Comparison of ENCODE assay signal across 18 mouse cellular contexts in the genomic region with DNA sequence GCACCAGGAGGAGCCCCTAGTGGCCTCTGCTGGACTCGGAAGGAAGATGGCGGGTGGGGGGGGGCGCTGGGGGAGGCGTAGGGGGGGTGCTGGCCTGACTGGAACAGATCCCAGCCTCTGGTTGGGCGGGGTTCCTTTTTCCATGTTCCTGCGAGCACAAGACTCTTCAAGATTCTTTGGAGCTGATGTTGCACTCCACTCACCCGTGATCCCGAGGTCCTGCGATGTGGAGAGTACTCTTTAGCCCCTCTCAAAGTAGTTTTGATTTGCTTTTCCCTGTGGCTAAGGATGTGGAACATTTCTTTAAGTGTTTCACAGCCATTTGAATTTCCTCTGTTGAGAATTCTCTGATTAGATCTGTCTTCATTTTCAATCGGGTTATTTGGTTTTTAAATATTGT.
"Had no signal": no experiment of that assay in that cellular context is flagged by ENCODE, and none has a peak within 500 bp of the region (broad histone marks: within the 10 kb centered on the region; RNA-seq: fewer than 3 reads in every experiment).

No protein-coding gene starts in this region.

- H3K4me2 ChIP-seq: hindbrain, embryonic 15.5 days; limb, embryonic 13.5 days; liver, embryonic 12.5 days; liver, embryonic 15.5 days; midbrain, embryonic 11.5 days had no signal

- H3K9ac ChIP-seq: hindbrain, embryonic 15.5 days; limb, embryonic 13.5 days; liver, embryonic 12.5 days; liver, embryonic 15.5 days had no signal

- H3K4me3 ChIP-seq: hindbrain, embryonic 15.5 days; layer of hippocampus, adult 2 months; limb, embryonic 10.5 days; limb, embryonic 13.5 days; liver, embryonic 12.5 days; liver, embryonic 15.5 days had no signal

- H3K4me1 ChIP-seq: hindbrain, embryonic 15.5 days; limb, embryonic 10.5 days; limb, embryonic 13.5 days; liver, embryonic 12.5 days; liver, embryonic 15.5 days had no signal

- H3K36me3 ChIP-seq: hindbrain, embryonic 15.5 days; limb, embryonic 10.5 days; limb, embryonic 13.5 days; liver, embryonic 12.5 days; liver, embryonic 15.5 days had no signal

- DNase-seq: kidney, adult 2 months; kidney, postnatal 25 days; liver; midbrain, embryonic 14.5 days; right cerebral cortex, adult 18-20 months; right cerebral cortex, postnatal 14 days; right cerebral cortex, postnatal 4 days; thymus, postnatal 36 days had no signal

- H3K9me3 ChIP-seq: hindbrain, embryonic 15.5 days; limb, embryonic 10.5 days; limb, embryonic 13.5 days; liver, embryonic 12.5 days; liver, embryonic 15.5 days had no signal

- H3K27ac ChIP-seq: hindbrain, embryonic 15.5 days; kidney, postnatal 0 days; layer of hippocampus, adult 2 months; limb, embryonic 10.5 days; limb, embryonic 13.5 days; liver, embryonic 12.5 days; liver, embryonic 15.5 days; macrophage had no signal

- H3K27me3 ChIP-seq: hindbrain, embryonic 15.5 days; limb, embryonic 13.5 days; liver, embryonic 12.5 days; liver, embryonic 15.5 days had no signal

- ATAC-seq: intestine, postnatal 0 days; liver, embryonic 12.5 days had no signal
